Mouse (Mus musculus): ENCODE measurements around the gene Nxf1. TPM values are rescaled to one million over a fixed set of nuclear protein-coding genes. Genes with fewer than 3 reads are reported as not detected.

Nxf1 gene
- polyA plus RNA-seq, 1 experiment from 2014 or later = 57.5 TPM

DNA sequence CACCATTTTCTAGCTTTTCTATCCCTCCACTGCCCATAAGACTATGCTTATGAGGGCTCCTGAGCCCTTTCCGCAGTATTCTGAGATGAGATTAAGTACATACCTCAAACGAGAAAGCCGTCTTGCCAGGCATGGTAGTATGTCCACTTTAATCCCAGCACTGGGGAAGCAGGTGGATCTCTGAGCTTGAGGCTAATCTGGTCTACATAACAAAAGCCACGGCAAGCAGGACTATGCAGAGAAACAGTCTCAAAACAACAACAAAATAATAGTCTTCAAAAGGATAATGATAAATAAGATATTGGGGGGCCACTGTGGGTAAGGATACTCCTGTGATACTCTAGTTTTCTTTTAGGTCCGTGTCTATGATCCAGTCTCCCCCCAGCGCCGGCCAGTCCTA lies 18.0 kb upstream of the Nxf1 start:
- DNase-seq (ENCODE audit: low spot score) (no peak), ATAC-seq (ENCODE audit: low FRiP score, low TSS enrichment) (no peak)
- Histone ChIP-seq H3K27ac (replicated peaks) (no peak overlapping the region), H3K4me1 (replicated peaks; ENCODE audit: control insufficient read depth, insufficient read depth) (peaks cover 2% of the 10 kb centered on the region; the same call in 1 of the 2 replicates), H3K36me3 (ENCODE audit: control insufficient read depth, insufficient read depth, low read length) (peaks cover 8% of the 10 kb centered on the region; the same call in 1 of the 2 replicates), H3K9me3 (ENCODE audit: control insufficient read depth, low read length) (no peaks in the 10 kb centered on the region), H3K4me3 (ENCODE audit: low read depth, low read length) (no peak overlapping the region), H3K4me2 (replicated peaks; ENCODE audit: low read depth) (no peak overlapping the region), H3K27me3 (ENCODE audit: control insufficient read depth, insufficient read depth, low read length) (no peaks in the 10 kb centered on the region), H3K9ac (ENCODE audit: low read length) (no peak overlapping the region)
- 87% methylated on average over 7 of the region's 7 CpGs for WGBS
- TF ChIP-seq CTCF (IDR thresholded peaks at IDR 0.05; ENCODE audit: low read depth) (no peak), EP300 (optimal IDR thresholded peaks at IDR 0.05) (no peak)

DNA sequence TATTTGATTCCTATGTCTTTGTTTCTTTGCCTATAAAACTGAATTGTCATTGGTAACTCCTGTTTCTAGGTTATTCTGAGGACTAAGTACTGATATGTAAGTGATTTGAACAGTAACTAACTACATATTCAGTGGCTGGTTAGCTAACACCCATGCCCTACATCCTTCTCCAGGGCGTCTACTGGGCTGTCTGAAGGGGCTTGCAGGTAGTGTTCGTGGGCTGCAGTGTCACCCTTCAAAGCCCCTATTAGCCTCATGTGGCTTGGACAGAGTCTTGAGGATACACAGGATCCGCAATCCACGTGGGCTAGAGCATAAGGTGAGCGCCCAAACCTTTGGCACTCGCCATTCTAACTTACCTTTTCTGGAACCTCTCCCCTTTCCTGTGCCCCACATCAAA lies 17.2 kb upstream of the Nxf1 start:
- ATAC-seq (ENCODE audit: low FRiP score, low TSS enrichment) (no peak), DNase-seq (ENCODE audit: low spot score) (no peak)
- 91% methylated on average over 6 of the region's 6 CpGs for WGBS
- H3K27ac ChIP-seq (replicated peaks) = no peak overlapping the region
- H3K4me2 ChIP-seq (replicated peaks; ENCODE audit: low read depth) = no peak overlapping the region
- no peak for TF ChIP-seq CTCF (IDR thresholded peaks at IDR 0.05; ENCODE audit: low read depth)
- TF ChIP-seq EP300 (optimal IDR thresholded peaks at IDR 0.05) = no peak
- no peaks in the 10 kb centered on the region for H3K9me3 ChIP-seq (ENCODE audit: control insufficient read depth, low read length)
- H3K9ac ChIP-seq (ENCODE audit: low read length) = no peak overlapping the region
- H3K4me3 ChIP-seq (ENCODE audit: low read depth, low read length) = no peak overlapping the region
- H3K4me1 ChIP-seq (replicated peaks; ENCODE audit: control insufficient read depth, insufficient read depth) = peaks cover 2% of the 10 kb centered on the region; the same call in 1 of the 2 replicates
- no peaks in the 10 kb centered on the region for H3K27me3 ChIP-seq (ENCODE audit: control insufficient read depth, insufficient read depth, low read length)
- H3K36me3 ChIP-seq (ENCODE audit: control insufficient read depth, insufficient read depth, low read length) = peaks cover 8% of the 10 kb centered on the region; the same call in 1 of the 2 replicates

DNA sequence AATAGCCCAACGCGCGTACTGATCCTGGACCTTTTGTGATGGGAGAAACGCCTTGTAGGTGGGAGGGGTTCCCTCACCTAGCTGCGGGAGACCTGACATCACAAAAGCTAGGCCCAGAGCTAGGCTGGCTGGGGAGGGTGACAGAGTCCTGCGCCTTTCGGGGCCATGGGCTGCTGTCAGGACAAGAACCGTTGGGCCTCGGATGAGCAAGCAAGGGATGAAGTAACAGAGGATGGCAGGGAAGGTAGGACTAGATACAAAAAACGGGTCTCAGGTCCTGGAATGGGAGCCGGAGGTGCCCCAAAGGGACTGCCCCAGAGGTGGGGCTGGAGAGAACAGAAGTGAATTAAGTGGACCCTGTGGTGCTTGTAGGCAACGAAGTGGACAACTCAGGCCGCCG lies 16.3 kb upstream of the Nxf1 start, which contains the start of gene 1700092M07Rik:
Gene 1700092M07Rik, plus strand, starts transcription at position 116 of the 400 bp plus-strand sequence.
- DNase-seq (ENCODE audit: low spot score) (no peak), ATAC-seq (ENCODE audit: low FRiP score, low TSS enrichment) (no peak; the same call in 1 of the 2 replicates)
- peak within 1 kb of the TSS; percentile 94 for H3K4me3 ChIP-seq (ENCODE audit: low read depth, low read length)
- H3K4me2 ChIP-seq (replicated peaks; ENCODE audit: low read depth) = peak within 1 kb of the TSS; percentile 51
- H3K9ac ChIP-seq (ENCODE audit: low read length) = peak within 1 kb of the TSS; percentile 98
- WGBS = 54% methylated on average over 14 of the region's 14 CpGs
- no peak for TF ChIP-seq CTCF (IDR thresholded peaks at IDR 0.05; ENCODE audit: low read depth)
- no peak for TF ChIP-seq EP300 (optimal IDR thresholded peaks at IDR 0.05)
- H3K9me3 ChIP-seq (ENCODE audit: control insufficient read depth, low read length) = no peaks in the 10 kb centered on the region
- peak within 1 kb of the TSS; percentile 97 for H3K27ac ChIP-seq (replicated peaks)
- H3K4me1 ChIP-seq (replicated peaks; ENCODE audit: control insufficient read depth, insufficient read depth) = peaks cover 2% of the 10 kb centered on the region; the same call in 1 of the 2 replicates
- no peaks in the 10 kb centered on the region for H3K27me3 ChIP-seq (ENCODE audit: control insufficient read depth, insufficient read depth, low read length)
- H3K36me3 ChIP-seq (ENCODE audit: control insufficient read depth, insufficient read depth, low read length) = peaks cover 15% of the 10 kb centered on the region; the same call in 1 of the 2 replicates

DNA sequence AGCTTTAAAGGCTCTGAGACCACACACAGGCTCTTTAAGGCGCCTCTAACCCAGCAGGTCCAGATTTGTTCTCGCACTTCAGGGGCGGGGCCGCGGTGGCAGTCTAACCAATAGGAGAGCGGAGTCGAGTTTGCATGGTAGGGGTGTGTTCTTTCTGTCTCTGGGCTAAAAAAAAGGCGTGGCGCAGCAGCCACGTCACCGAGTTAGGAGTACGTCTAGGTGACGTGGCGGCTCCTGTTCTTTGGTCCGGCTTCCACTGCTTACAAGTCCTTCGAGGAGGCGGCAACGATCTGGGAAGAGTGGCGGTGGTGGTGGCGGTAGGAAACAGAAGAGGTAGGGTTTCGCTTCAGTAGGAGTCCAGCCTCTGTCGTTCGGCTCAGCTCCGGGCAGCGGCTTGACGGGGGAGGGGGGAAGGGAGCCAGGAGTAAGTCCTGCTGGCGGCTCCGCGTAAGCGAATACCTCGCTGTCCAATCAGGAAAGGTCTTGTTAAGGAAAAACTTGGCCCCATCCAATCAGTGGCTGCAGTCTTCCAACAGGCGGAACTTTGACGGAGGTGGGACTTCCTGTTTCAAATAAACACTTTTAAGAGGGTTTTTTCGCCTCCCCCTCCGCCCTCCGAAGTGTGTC lies 15.5 kb upstream of the Nxf1 start, which contains the start of gene Stx5a:
Gene Stx5a, plus strand, starts transcription at position 171 of the 627 bp plus-strand sequence.
- peaks cover 20% of the 10 kb centered on the region for H3K36me3 ChIP-seq (ENCODE audit: control insufficient read depth, insufficient read depth, low read length)
- H3K27ac ChIP-seq (replicated peaks) = peak within 1 kb of the TSS; percentile 97
- peak within 1 kb of the TSS; percentile 97 for H3K4me2 ChIP-seq (replicated peaks; ENCODE audit: low read depth)
- no peaks in the 10 kb centered on the region for H3K9me3 ChIP-seq (ENCODE audit: control insufficient read depth, low read length)
- ATAC-seq (ENCODE audit: low FRiP score, low TSS enrichment) = peak; percentile 97
- under 1% methylated on average over 35 of the region's 36 CpGs for WGBS
- peaks cover 2% of the 10 kb centered on the region; the same call in 1 of the 2 replicates for H3K4me1 ChIP-seq (replicated peaks; ENCODE audit: control insufficient read depth, insufficient read depth)
- H3K9ac ChIP-seq (ENCODE audit: low read length) = peak within 1 kb of the TSS; percentile 98
- TF ChIP-seq CTCF (IDR thresholded peaks at IDR 0.05; ENCODE audit: low read depth) (peak; percentile 28; the same call in 1 of the 2 replicates), EP300 (optimal IDR thresholded peaks at IDR 0.05) (no peak)
- no peaks in the 10 kb centered on the region for H3K27me3 ChIP-seq (ENCODE audit: control insufficient read depth, insufficient read depth, low read length)
- DNase-seq (ENCODE audit: low spot score) = peak; percentile 96
- peak within 1 kb of the TSS; percentile 94 for H3K4me3 ChIP-seq (ENCODE audit: low read depth, low read length)

DNA sequence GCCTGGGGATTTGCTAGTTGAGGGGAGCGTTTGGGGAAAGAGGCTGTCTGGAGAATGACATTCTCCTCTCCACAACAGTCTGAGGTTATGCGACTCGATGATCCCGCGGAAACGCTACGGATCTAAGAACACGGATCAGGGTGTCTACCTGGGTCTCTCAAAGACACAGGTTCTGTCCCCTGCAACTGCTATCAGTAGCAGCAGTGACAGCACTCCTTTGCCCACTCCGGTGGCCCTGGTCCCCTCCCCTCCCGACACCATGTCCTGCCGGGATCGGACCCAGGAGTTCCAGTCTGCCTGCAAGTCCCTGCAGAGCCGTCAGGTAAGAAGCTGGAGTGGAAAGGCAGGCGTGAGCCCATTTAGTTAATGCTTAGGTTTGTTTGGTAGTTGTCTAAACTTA lies 14.7 kb upstream of the Nxf1 start:
- Histone ChIP-seq H3K9me3 (ENCODE audit: control insufficient read depth, low read length) (no peaks in the 10 kb centered on the region), H3K36me3 (ENCODE audit: control insufficient read depth, insufficient read depth, low read length) (peaks cover 20% of the 10 kb centered on the region), H3K9ac (ENCODE audit: low read length) (peak overlapping the region; percentile 98), H3K4me1 (replicated peaks; ENCODE audit: control insufficient read depth, insufficient read depth) (peaks cover 2% of the 10 kb centered on the region; the same call in 1 of the 2 replicates), H3K27ac (replicated peaks) (peak overlapping the region; percentile 97), H3K4me3 (ENCODE audit: low read depth, low read length) (peak overlapping the region; percentile 94), H3K27me3 (ENCODE audit: control insufficient read depth, insufficient read depth, low read length) (no peaks in the 10 kb centered on the region), H3K4me2 (replicated peaks; ENCODE audit: low read depth) (peak overlapping the region; percentile 97)
- peak; percentile 30 for DNase-seq (ENCODE audit: low spot score)
- ATAC-seq (ENCODE audit: low FRiP score, low TSS enrichment) = no peak
- WGBS = 8% methylated on average over 14 of the region's 14 CpGs
- TF ChIP-seq EP300 (optimal IDR thresholded peaks at IDR 0.05) (no peak), CTCF (IDR thresholded peaks at IDR 0.05; ENCODE audit: low read depth) (no peak)

DNA sequence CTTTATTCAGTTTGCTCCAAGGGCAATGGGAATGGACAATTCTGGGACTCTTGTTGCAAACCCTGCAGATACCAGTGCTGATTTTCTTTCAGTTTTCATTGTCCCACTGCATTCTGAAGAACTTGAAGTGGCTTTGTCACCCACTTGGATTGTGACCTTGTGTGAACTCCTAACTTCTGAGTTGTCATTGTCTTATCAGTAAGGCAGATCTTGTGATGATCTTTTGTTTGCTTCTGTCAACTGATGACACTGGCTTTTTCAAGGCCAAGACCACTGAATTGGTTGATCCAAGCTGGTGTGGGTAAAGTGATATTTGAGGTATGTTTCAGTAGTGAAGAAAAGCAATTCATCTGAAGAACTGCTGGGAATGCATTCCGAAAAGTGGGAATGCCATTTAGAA lies 11.5 kb upstream of the Nxf1 start:
- Histone ChIP-seq H3K9me3 (ENCODE audit: control insufficient read depth, low read length) (no peaks in the 10 kb centered on the region), H3K36me3 (ENCODE audit: control insufficient read depth, insufficient read depth, low read length) (peaks cover 35% of the 10 kb centered on the region), H3K27me3 (ENCODE audit: control insufficient read depth, insufficient read depth, low read length) (no peaks in the 10 kb centered on the region), H3K4me3 (ENCODE audit: low read depth, low read length) (no peak overlapping the region), H3K4me2 (replicated peaks; ENCODE audit: low read depth) (no peak overlapping the region), H3K9ac (ENCODE audit: low read length) (no peak overlapping the region), H3K27ac (replicated peaks) (no peak overlapping the region), H3K4me1 (replicated peaks; ENCODE audit: control insufficient read depth, insufficient read depth) (peaks cover 2% of the 10 kb centered on the region; the same call in 1 of the 2 replicates)
- ATAC-seq (ENCODE audit: low FRiP score, low TSS enrichment) = no peak
- 89% methylated on average over 1 of the region's 1 CpGs for WGBS
- DNase-seq (ENCODE audit: low spot score) = no peak
- no peak for TF ChIP-seq EP300 (optimal IDR thresholded peaks at IDR 0.05)
- no peak for TF ChIP-seq CTCF (IDR thresholded peaks at IDR 0.05; ENCODE audit: low read depth)

Measured in stomach, postnatal 0 days (tissue).